Mouse (Mus musculus) olfactory bulb, adult 2 months (tissue): ENCODE measurements around the gene Dlec1. TPM values are rescaled to one million over a fixed set of nuclear protein-coding genes. Genes with fewer than 3 reads are reported as not detected.

Experiments
- H3K27ac ChIP-seq: fragments of 200-500 bp; 2 replicates; pipeline ENCODE4 v1.5.1; 2012; ENCODE audit warnings: low read depth, low read length; ENCODE audit not compliant: insufficient read depth
- H3K4me1 ChIP-seq: fragments of 200-500 bp; 2 replicates; pipeline ENCODE4 v1.6.1; 2012; ENCODE audit warnings: low read length; ENCODE audit not compliant: control insufficient read depth, insufficient read depth
- H3K4me3 ChIP-seq: fragments of 200-500 bp; 2 replicates; pipeline ENCODE4 v1.5.1; 2012; ENCODE audit warnings: mild to moderate bottlenecking, low read depth, low read length, moderate library complexity; ENCODE audit not compliant: insufficient read depth
- CTCF ChIP-seq: fragments of 200-500 bp; IDR thresholded peaks from 2 replicates; pipeline ENCODE4 v1.5.1; 2012; ENCODE audit warnings: low read depth, mild to moderate bottlenecking, low read length, moderate library complexity; ENCODE audit not compliant: insufficient read depth
- POLR2A ChIP-seq: fragments of 200-500 bp; IDR thresholded peaks from 2 replicates; pipeline ENCODE4 v1.6.1; 2012; ENCODE audit warnings: mild to moderate bottlenecking, low read depth, low read length, moderate library complexity; ENCODE audit not compliant: insufficient read depth
- WGBS: fragments of 180-500 bp; shearing (Covaris S2); methylation state at CpG from one replicate; pipeline ENCODE4 v1.1.7; 2018; 5-methylcytosine and 5-hydroxymethylcytosine counted together
- polyA plus RNA-seq: library from polyadenylated mRNA; stranded (reverse); fragments of >200 nt; gene quantifications from 2 replicates; pipeline ENCODE4 v1.2.4, GENCODE M21; 2012; ENCODE audit warnings: low replicate concordance; ENCODE audit not compliant: missing spikeins, insufficient read depth, insufficient read length

The Dlec1 gene
- not detected in 2 replicates for polyA plus RNA-seq

DNA sequence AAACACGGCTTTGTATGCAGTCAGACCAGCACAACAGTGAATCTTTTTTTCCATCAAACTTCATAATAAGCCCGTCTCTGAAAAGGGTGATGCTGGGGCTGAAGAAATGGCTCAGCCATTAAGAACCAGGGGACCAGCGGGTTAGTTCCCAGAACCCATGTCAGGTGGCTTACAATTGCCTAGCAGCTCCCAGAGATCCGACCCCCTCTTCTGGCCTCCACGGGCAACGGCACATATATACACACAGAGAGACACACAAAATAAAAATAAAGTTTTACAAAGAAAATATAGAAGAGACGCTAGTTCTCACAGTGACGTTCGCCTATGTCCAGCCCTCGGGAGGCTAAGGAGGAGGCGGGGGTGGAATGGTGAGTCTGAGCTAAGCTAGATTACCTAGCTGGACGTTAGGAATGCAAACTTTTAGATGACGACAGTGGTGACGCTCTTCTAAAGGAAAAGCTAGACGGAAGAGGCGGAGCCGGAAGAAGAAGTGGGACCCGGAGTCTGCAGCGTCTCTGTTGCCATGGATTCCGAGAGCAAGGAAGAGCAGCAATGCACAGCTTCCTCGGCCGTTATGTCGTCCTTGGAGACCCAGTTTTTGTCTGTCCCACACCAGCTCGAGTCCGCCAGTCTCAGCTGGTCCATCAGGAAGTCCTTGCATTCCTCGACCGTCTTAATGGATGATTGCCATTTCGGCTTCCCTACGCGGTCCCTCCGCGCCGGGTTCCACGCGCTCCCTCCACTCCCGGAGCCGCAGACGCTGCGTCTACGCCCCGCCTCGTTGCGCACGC is at the start of gene Dlec1:
Dlec1 (plus strand) TSS at position 487 of the 791 bp plus-strand sequence.
- Histone ChIP-seq H3K27ac (no peak within 1 kb of the TSS), H3K4me3 (peak within 1 kb of the TSS; percentile 87), H3K4me1 (no peaks in the 10 kb centered on the region; the same call in 1 of the 2 replicates)
- TF ChIP-seq CTCF (no peak), POLR2A (peak; percentile 26; the same call in 1 of the 2 replicates)
- WGBS: 1% methylated on average over 44 of the region's 44 CpGs

- peaks cover 26% of the 10 kb centered on the region for H3K4me1 ChIP-seq
- 79% methylated on average over 9 of the region's 9 CpGs for whole genome bisulfite sequencing
- H3K27ac ChIP-seq: no peak overlapping the region
- TF ChIP-seq CTCF (no peak), POLR2A (no peak)
- H3K4me3 ChIP-seq: no peak overlapping the region
Observed at GRCm38 (mm10) chr9:119053964-119054576, 48.2 kb upstream of the Dlec1 start.

GRCm38 (mm10) chr9:119055336-119055735 is 46.9 kb upstream of the Dlec1 start:
- TF ChIP-seq POLR2A: no peak
- no peak for TF ChIP-seq CTCF
- Histone ChIP-seq H3K4me1 (peaks cover 22% of the 10 kb centered on the region), H3K27ac (no peak overlapping the region), H3K4me3 (no peak overlapping the region)
- WGBS: 92% methylated on average over 4 of the region's 4 CpGs

DNA sequence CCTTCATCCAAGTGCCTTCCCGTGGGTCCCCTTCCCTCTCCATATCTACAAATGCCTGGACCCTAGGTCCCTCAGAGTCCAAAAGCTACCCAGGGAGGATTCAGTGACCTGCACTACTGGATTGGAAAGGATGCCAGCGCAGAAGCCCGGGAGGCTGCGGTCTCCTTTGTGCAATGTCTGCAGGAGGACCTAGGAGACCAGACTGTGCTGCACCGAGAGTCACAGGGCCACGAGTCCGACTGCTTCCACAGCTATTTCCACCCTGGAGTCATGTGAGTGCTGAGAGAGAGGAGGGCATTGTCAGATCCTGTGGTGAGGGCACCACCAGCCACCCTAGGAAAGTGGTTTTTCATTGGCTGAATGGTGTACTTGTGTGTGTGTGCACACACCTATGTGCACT is 44.0 kb upstream of the Dlec1 start:
- WGBS: 80% methylated on average over 7 of the region's 7 CpGs
- H3K27ac ChIP-seq: no peak overlapping the region
- peaks cover 9% of the 10 kb centered on the region for H3K4me1 ChIP-seq
- no peak overlapping the region for H3K4me3 ChIP-seq
- TF ChIP-seq POLR2A: no peak
- TF ChIP-seq CTCF: no peak

DNA sequence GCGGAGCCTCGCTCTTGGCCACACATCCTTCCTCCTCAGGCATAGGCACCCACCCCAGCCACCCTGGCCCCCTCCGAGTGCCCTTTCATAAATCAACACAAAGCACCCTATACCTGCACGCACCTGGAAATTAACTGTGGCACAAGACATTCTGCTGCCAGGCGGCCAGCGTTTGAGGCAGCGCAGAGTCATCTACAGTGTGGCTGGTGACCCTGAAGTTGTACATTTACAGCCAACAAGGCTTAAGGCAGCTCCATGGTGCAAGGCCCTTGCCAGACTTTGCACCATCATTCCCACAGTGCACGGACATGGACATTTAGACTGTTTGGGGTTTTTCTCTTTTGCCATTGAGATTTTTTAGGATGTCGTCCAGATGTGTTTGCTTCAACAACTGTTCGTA is 41.6 kb upstream of the Dlec1 start:
- 94% methylated on average over 10 of the region's 10 CpGs for WGBS
- TF ChIP-seq POLR2A (no peak), CTCF (no peak)

DNA sequence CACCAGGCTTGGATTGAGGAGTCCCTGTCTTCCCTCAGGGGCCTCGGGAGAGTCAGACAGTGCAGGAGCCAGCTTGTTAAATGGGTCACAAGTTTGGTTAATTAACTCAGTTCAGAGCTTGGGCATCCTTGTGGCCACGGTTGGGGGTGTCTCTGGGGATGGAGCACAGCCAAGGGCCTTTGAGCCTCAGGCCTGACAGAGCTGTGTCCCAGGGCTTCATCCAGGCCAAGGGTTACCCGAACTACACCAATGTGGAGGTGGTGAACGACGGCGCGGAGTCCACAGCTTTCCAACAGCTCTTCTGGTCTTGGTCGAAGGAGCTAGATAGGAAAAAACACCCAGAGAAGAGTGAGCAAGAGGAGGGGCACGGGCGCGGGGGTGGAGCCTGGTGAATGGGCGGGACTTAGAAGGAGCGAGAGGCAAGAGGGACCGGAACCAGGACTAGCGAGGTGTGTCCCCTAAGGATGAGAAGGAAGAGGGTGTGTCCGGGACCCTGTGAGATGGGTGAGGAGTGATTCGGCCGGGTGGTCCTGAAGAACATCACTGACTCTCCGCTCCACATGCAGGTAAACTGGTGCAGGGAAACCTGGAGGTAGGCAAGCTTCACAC is 39.1 kb upstream of the Dlec1 start:
- Histone ChIP-seq H3K4me3 (no peak overlapping the region), H3K4me1 (0 out of 2 replicates have a peak, but pooled peaks cover 2% of the 10 kb centered on the region), H3K27ac (no peak overlapping the region)
- WGBS: 48% methylated on average over 19 of the region's 19 CpGs
- TF ChIP-seq CTCF (no peak), POLR2A (no peak)

More for the DNA sequence above, 41.6 kb upstream of the Dlec1 start:
- Histone ChIP-seq H3K27ac (no peak overlapping the region), H3K4me1 (no peaks in the 10 kb centered on the region), H3K4me3 (no peak overlapping the region)

GRCm38 (mm10) chr9:119064296-119064695 is 38.0 kb upstream of the Dlec1 start:
- TF ChIP-seq CTCF (no peak), POLR2A (no peak)
- no peak overlapping the region for H3K4me3 ChIP-seq
- H3K4me1 ChIP-seq: 0 out of 2 replicates have a peak, but pooled peaks cover 2% of the 10 kb centered on the region
- no peak overlapping the region for H3K27ac ChIP-seq
- WGBS: 75% methylated on average over 4 of the region's 4 CpGs

- TF ChIP-seq CTCF (peak; percentile 93), POLR2A (no peak)
- 3% methylated on average over 6 of the region's 6 CpGs for WGBS
- H3K4me1 ChIP-seq: 0 out of 2 replicates have a peak, but pooled peaks cover 2% of the 10 kb centered on the region
- H3K4me3 ChIP-seq: no peak overlapping the region
- no peak overlapping the region for H3K27ac ChIP-seq
Observed at GRCm38 (mm10) chr9:119067601-119068000, 34.7 kb upstream of the Dlec1 start.
